Mouse (Mus musculus): ENCODE data around the gene Tbc1d30.

Tbc1d30 gene

DNA sequence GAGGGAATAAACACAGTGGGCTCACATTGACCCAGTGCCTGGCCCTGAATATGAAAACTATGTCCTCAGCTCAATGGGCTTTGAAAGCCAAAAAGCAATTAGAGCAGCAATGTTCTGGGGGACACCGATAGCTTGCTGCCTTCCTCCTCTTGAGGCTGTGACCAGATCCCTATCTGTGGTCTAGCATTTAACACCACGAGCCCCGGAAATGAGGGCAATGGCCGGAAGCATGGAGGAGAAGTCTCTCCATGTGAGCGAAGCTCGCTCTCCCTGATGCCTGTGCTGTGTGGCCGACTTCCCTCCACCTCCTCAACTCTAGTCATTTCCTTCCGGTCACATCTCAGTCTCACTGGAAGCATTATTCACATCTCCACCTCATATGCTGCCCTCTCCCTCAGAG, 82.3 kb downstream of the Tbc1d30 start:
- no peak for DNase-seq (ENCODE audit: low read depth, low spot score)

DNA sequence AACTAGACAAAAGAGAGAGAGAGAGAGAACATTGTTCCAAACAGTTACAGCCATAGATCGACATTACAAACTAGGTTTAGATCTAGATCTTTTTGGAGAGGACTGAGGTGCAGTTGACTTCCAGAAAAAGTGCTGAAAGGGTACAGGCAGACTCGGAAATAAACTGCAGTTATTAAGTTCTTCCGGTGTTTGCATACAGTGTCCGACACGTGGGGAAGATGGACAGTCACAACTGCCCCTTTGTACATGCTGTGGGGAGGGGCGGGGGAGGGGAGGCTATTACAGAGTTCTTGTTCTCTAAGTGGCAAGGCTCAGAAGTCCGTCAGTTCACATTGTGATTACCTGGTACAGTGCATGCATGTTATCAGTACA, 86.9 kb downstream of the Tbc1d30 start:
- DNase-seq (ENCODE audit: low read depth, low spot score) = no peak

DNA sequence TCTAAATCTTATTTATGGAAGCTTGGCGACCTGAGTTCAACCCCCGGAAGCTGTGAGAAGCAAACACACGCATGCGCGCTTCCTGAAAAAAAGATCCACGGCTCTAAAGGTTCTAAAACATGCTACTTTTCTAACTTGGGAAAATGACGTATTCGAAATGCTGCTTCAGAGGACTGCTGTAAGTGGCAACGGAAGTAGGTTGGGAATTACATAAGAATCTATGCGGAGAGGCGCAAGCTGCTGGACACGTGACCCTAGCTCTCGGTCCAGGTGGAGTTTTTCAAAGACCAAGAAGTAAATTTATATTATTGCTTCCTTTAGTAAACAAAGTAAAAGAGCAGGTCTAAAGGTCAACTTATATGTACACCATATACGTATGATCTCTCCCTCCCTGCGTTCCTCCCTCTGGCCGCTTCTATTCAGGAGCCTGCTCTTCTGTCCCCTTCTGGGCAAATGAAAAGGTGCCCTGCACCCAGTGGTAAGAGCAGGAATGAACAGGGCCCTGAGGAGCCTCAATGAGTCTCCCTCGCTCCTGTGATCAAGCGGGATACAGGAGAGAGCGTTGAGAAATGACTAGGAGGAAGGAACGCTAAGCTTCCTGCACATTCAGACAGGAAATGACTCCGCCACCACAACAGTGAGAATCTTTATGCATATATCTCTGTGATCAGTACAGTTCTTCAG, 87.4 kb downstream of the Tbc1d30 start:
- no peak for DNase-seq (ENCODE audit: low read depth, low spot score)

DNA sequence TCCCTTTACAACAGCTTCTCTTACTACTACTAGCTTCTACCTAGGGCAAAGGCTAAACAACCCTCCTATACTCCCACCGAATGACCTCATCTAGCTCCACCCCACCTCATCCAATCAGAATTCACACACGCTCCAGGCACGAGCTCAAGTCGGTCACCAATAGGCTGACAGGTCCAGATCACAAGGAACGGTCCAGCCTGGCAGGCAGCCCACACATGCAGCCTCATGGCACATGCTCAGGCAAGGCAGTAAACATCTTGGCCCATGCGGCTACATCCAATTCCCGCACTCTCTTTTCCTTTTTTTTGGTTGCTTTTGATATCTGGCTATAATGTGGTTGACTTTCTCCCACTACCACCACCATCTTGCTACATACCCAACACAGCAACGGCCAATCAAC, 88.9 kb downstream of the Tbc1d30 start:
- DNase-seq (ENCODE audit: low read depth, low spot score) = no peak

DNA sequence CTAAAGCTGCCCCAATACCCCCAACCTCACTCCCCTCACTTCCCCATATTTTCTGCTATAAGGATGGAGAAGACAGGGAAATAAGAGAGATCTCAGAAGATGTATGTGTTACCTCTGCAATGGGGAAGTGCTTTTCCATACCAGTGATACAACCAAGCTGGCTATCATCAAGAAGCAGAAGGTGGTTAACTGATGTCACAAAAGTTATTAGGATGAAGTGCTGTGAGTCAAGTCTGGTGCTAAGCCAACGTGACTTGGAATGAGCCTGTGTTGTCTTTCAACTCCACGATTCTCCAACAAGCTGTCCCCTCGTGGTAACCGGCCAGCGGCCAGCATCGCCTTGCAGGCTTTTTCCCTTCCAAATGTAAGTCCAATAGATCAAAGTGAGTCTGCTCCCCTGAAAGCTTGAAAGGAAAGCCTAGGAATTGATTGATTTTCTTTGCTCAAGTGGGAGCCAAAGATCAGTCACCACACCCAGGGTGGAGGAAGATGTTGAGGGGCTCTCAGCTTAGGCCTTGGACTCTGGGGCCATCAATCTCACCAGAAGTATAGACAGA, 90.0 kb downstream of the Tbc1d30 start:
- DNase-seq (ENCODE audit: low read depth, low spot score) = no peak

DNA sequence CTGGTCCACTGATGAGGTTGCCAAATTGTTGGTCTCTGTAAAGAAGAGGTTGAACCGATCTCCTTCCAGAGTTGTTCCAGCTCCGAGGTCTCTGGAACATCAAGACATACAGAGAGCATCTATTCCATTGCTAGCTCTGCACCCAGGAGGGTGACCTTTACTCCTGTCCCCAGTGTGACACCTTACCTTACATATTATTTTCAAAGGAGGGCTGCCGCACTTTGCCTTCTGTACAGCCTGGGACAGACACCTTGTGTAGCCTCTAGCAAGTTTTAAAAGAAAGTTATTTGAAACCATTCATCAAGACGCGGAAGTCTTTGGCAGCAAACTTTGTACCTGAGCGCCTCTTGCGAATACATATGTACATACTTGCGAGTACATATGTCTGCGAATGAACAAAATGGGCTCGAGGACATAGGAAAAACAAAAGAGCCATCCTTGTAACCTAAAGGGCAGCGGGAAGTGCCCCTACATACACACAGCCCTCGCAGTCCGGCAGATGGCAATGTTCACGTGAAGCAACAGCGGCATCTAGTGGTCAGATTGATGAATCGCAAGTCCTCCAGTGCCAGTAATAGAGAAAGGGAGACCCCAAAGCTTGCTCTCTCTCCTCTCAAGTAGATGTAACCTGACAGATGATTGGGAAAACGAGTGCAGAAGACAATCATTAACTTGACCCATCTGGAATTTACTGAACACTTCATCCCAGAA, 94.8 kb downstream of the Tbc1d30 start:
- peak; percentile 68 for DNase-seq (ENCODE audit: low read depth, low spot score)

DNA sequence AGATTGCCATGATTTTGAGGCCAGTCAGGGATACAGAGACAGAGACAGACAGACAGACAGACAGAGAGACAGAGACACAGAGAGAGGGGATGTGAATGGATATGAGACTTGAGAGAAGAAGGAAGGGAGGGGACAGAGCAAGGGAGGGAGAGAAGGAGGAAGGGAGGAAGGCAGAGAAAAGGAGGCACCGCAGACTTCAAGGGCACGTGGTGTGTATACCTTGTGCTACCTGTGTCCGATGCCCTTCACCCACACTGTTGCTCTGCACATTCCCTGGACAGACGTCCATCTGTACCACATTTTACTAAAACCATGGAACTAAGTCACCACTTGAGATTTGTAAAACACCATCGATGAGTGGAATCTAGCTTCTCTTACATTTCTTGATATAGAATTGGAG, 95.6 kb downstream of the Tbc1d30 start:
- no peak for DNase-seq (ENCODE audit: low read depth, low spot score)

DNA sequence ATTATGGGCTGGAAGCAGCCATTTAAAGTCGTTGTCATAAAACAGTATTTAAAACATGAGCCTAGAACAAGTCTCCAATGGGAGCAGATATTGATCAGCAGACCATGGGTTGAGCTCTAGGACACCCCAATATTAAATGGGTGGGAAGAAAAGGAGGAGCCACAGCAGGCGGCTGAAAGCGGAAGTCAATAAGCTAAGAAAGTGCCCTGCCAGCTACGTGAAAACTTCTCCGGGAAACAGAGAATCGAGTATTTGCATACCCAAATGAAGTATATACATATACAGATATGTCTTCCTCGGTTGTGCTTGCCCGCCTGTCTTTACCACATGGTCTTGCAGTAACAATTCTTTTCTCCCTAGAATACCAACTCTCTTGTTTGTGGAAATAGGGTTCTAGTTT, 96.7 kb downstream of the Tbc1d30 start:
- DNase-seq (ENCODE audit: low read depth, low spot score) = no peak

DNA sequence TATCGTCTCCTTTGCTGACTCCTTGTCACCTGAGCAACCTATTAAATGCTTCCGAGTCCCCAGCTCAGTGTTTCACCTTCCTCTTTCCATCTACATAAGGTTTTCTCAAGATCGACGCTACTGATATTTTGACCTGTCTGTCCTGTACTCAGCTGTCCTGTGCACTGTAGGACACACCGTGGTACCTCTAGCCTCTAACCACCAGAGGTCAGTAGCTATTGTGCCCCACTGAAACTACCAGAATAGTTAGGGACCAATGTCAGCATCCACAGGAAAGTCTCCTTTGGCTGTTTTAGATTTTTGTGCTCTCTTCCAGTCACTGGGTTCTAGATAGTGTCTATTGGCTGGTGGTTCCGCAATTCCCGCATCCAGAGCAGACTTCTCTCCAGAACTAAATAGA, 98.3 kb downstream of the Tbc1d30 start:
- DNase-seq (ENCODE audit: low read depth, low spot score) = no peak

DNA sequence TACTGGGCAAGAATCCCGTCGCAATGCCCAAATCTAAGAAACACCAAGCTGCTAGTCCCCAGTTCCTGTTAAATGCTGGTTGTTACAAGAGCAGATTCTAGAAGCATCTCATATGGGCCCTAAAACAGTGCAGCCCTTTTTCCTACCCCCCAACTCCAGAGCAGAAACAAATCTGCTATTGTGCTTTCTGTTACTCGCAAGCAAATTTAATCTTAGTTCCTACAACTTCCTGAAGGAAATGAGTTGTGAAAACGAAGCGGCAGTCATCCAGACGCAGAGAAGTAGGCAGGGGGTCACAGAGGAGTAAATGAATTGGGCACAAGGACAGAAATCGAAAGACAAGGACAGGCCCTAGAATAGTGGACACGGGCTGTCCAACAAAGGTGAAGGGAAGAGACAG, 99.9 kb downstream of the Tbc1d30 start:
- no peak for DNase-seq (ENCODE audit: low read depth, low spot score)

DNA sequence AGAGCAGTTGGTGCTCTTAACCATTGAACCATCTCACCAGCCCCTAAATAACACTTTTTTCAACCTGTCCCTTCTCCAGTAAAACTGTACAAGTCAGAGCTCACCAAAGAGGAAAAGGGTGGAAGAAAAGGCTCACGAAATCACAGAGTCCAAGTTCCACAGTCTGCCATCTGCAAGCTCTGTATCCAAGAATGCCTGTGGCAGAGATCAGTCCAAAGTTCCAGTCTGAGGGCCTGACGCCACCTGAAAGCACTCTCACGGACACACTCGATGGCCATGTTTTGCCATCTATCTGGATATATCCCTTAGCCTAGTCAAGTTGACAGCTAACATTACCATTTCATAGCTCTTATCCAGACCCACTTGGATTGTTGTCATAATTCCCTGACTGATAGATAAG, 101.3 kb downstream of the Tbc1d30 start:
- DNase-seq (ENCODE audit: low read depth, low spot score) = no peak

DNA sequence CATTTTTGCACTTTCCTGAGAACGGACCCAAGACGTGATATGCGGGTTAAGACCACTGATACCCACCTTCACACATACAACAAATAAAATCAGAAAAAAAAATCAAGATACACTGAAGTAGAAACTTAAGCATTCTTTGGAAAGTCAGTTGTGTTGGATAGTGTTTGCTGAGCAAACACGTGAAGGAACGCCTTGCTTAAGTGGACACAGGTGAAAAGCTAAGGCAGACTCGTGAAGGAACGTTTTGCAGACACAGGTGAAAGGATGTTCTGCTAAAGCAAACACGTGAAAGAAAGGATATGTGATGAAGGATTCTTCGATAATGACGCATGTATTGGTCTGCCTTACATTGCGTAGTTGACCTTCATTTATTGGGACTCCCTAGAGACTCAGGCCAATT, 103.5 kb downstream of the Tbc1d30 start:
- DNase-seq (ENCODE audit: low read depth, low spot score) = no peak

DNA sequence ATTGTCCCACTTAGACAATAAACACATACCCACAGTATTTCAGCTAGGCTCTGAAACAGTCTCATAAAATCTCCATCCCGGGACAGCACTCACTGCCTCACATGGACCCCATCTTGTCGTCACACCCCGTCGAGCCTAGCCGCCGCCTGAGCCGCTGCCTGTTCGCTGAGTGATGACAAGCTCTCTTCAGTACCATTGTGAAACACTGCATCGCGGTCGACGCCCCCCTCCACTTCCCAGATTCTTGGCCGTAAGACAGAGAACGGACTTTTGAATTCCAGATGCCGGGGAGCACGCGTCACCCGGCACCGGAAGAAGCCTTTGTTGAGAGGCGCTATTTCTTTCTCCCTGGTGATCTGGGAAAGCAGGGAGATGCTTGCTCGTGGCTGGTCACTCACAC, 104.1 kb downstream of the Tbc1d30 start:
- no peak for DNase-seq (ENCODE audit: low read depth, low spot score)

DNA sequence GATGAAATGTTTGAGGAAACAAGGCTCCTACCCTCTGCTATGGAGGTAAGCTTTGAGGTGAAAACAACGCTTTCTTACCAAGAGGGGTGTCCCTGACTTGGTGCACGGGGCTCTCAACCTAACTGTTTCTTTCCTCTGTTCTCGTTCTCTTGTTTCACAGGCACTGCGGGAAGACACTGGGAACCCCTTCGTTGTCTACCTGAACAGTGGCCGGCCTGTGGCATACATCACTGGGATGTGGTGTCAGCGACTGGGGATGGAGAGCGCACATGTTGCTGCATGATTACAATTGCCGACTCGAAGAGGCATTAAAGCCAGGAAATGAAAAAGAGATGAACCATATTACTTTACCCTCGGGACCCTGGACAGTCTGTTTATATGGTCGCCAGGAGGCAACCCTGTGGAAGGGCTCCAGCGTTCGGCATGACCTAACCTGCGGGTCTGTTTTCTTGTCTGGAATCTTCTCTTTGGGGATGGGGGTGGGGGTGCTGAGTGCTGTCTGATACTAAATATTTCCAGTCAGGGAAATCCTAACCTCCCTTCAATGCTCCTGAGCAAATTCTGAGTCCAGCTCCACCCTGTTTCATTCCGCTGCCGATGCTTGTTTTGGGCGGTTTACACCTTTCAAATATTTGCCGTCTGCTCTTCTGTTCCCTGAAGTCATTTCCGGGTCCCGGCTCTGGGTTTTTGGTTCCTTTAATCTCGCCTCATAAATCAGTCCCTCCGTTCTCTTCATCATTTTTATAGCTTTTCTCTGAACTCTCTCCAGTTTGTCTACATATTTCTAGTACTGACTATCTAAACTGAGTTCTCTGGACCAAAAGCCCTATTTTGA, 107.5 kb downstream of the Tbc1d30 start:
- DNase-seq (ENCODE audit: low read depth, low spot score) = no peak

DNA sequence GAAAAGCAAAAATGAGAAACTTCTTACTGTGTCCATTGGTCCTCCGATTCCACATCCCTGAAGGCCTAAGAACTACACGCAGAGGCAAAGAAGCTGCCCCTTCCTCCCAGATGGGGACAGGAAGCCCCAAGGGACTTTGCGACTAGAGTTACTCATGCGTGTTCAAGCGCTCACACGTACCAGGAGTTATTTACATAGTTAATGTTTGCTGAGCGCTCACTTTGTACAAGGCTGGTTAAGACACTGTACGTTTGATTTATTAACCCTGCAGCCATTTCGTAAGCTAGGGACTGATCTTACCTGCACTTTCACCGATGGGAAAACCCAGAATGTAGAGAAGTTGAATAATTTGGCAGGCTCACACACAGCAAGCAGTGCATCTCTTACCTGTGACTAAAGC, 108.5 kb downstream of the Tbc1d30 start:
- DNase-seq (ENCODE audit: low read depth, low spot score) = no peak

DNA sequence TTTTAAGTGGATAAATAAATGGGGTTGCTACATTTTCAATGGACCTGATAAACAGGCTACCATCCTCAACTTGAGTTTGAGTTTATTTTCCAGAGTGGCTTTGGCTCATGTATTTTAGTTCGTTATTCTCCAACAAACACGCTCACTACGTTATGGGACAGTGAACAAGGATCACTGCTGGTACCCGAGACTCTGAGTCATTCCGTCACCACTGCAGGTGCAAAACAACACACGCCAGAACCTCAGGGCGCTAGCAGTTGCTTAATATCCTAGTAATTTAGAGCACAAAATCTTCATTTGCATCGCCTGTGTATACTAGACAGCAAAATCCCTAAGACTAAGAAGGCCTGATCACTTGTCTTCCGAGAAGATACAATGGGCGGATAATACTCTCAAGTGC, 112.0 kb downstream of the Tbc1d30 start:
- DNase-seq (ENCODE audit: low read depth, low spot score) = no peak

DNA sequence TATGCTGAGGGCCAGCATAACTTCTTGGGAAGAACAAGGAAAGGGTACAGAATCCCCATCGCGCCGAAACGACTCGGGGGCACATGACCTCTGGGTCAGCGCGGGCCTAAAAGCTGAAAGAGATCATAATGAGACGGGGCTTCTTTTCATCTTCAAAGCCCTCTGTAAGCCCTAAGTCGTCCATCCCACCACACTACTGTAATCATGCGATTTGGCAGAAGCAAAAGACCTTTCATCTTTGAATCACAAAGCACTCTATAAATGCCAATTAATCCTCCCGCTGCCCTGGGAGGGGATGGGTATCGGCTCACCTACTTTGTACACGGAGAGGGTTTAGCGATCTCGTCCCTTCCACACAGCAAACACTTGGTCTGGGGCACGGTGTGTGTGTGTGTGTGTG, 112.5 kb downstream of the Tbc1d30 start:
- no peak for DNase-seq (ENCODE audit: low read depth, low spot score)

DNA sequence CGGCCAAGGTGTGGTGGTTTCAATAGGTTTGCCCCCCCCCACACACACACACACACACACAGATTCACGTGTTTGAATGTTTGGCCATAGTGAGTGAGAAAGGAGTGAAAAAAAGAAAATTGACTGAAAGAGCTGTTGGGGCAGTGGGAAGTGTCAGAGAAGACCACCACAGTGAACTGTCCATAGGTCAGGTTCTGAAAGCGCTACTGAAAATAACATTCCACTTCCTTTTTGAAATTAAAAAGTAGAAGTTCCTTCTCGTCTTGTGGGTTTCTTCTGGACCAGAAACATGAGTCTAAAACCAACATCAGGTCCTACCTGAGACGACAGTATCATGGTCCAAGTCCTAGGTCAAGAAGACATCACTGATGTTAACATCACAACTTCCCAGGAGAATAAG, 113.7 kb downstream of the Tbc1d30 start:
- DNase-seq (ENCODE audit: low read depth, low spot score) = no peak

DNA sequence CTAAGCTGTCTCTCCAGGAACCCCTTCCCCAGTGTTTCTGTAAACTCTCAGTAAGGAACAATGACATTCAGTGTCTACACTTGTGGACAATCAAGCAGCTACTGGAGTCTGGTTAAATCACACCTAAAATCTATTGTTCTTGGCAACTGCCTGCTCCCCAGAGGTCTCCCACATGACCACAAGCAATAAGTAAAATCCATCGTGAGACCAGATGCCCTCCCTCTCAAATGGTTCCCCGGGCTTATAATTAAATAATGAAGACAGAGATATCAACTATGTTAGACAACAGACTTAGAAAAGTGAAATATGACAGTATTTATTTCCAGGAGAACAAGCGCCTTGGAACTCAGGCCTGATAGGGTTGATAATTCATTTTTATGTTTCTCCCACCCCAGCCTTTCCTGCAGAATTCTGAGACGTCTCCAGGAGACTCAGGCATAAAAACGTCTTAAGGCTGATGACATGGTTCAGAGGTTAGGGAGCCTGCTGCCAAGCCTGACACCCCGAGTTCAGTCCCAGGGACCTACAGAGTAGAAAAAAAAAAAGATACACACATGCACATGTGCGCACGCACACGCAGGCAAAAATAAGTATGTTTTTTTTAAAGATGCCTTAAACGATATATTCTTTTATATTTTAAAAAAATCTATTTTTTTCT, 115.8 kb downstream of the Tbc1d30 start:
- no peak for DNase-seq (ENCODE audit: low read depth, low spot score)

DNA sequence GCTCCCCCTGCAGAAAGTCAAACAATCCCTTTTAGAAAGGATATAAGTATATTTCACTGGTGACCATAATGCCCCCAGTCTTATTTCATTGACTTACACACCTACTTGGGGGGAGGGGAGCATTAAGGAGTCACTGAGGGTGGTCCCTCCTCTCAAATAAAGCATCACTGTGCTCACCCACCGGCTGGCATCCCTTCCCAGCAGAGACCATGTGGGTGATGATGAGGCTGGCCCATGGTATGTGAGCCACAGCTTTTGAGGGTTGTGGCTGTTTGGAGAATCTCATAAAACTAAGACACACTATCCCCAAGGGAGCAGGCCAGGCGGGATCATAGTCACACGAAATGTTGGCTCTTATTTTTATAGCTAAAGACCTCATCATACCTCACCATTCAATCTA, 116.6 kb downstream of the Tbc1d30 start:
- no peak for DNase-seq (ENCODE audit: low read depth, low spot score)

DNA sequence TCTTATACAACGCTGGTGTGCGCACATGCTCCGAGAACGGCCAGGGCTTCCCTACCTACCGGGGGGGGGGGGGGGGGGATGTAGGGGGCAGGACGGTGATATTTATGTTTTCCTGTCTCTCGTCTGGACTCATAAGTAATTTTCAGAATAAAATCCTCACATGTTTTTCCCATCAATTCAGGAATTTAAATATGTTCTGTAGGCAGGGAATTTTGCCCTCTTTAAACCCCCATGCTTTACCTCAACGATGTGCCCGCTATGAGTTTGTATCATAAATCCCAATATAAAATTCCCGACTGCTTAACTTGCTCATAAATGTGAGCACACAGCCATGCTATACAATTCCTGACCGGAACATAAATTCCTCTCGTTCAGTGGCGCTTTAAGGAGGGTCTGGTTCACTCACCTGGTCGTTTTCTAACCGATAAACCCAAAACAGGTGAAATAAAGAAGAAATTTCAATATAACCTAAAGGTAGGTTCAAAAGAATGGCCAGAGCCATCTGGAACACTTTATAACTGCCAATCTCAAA, 122.6 kb downstream of the Tbc1d30 start:
- no peak for DNase-seq (ENCODE audit: low read depth, low spot score)

DNA sequence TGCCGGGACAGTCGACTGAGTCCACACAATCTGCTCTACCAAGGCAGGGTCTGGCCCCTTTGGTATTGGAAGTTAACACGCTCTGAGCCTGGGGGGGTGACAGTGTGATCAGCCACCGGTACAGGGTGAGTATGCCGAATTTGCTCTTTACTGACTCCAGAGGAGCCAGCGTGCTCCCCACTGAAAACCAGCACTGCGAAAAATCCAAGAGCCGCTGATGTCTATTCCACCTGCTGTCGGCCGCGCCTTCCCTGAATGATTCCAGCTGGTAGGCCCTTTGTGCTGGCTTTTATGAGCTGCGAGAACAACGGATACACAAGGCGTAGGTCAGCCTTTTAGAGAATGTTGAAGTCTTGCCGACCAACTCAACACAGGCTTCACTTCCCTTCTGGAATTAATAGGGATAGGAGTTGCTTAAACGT, 123.1 kb downstream of the Tbc1d30 start:
- no peak for DNase-seq (ENCODE audit: low read depth, low spot score)
